Mouse (Mus musculus) urinary bladder, postnatal 10 days (tissue): ENCODE measurements around the gene Sema4a.

ENCODE experiments used
- DNase-seq: peaks from one replicate; pipeline ENCODE4 v3.0.0; 2022; ENCODE audit warnings: low spot score

Gene Sema4a

DNA sequence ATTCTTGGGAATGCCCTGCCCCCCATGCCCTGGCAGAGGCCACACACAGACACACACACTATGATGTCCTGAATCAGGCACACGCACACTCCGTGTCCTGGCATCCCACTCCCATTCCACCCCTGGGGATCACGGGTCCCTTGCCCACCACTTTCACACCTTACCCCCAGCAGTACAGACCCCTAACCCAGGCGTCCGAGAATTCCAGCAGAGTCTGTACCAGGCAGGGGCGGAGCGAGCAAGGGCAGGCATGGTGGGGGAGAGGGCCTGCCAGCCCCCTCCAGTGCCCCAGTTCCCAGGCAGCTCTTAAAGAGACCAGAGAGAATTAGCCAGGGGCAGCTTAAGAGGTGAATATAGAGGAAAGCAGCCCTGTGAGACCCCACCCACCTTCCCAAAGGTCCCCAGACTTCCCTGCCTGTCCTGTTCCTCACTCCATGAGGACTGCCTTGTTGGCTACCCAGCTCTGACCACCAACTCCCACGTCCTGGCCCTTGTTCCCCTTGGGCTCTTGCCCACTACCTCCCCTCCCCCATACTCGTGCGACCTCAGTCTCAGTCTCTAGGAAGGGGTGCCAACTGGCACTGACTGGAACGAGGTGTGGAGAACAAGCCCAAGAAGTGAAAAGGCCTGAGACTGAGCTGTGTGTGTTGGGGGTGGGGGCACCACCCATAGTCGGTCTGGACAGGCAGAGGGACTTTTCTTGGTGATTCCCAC lies at the start of gene Sema4a:
Gene Sema4a, minus strand, starts transcription at position 200 of the 714 bp plus-strand sequence.
- no peak for DNase-seq

DNA sequence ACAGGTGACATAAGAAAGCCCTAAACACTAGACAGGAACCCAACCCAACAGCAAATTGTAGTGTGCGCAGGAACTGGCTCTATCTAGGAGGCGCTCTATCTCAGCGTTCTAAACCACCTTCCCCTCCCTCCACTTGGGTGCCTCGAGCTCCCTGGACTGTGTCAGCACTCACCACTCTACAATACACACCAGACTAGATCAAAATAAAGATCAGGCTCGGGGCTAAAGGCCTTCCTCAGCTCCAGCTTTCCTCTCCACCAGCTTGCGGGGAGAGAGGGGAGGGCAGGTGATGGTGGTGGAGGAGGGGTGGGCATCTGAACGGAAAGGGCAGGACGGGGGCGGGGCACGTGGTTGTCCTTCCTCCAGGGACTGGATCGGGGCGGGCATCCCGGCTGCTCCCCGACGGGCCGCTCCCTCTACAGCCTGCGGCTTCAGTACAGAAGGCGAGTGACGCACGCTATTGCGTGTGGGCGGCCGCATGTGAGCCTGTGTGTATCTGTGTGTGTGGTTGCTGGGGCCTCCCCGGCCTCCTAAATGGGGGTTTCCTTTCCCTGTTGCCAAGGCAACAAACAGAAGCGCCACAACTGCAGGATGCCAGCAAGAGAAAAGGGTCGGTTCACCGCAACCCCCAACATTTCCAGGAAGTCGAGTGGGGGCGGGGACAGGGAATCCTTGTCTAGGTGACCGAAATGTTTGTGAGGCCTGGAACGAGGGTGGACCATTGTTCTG lies 48.9 kb upstream of the Sema4a start, which contains the start of gene Lmna:
Gene Lmna, minus strand, starts transcription at position 265 of the 729 bp plus-strand sequence.
- peak; percentile 86 for DNase-seq

DNA sequence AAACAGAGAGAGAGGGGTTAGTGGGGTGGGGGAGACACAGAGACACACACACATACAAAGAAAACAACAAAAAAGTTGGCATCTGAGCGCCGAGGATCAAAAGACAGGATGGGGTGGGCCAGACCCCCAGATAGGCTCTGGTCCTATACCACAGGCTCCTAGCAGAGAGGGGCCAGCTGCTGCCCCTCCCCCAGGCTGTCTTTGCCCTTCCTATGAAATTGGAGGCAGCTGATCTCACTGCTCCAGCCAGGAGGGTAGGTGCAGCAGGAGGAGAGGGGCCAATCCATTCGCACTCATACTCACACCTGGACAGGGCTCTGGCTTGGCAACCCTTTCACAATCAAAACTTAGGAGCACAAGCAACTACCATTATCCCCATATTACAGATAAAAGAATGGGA lies 48.3 kb upstream of the Sema4a start:
- no peak for DNase-seq

DNA sequence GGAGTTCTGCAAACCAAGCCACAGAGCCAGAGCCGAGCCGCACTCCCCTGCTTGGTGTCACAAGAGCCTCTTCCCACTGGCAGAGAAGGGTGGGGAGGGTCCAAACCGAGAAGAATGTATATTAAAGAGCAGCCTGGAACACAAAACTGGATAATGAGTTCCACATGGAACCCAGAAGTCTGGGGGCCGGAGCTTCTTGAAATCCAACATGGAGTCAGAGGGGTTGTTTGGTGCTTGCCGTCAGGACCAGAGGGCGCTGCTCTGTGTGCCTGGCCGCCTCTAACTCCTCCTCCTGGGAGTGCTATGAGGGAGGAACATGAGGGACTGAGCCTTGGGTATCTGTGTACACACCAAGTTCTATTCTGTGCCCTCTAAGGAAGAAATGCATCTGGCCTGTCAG lies 44.8 kb upstream of the Sema4a start:
- DNase-seq = no peak

DNA sequence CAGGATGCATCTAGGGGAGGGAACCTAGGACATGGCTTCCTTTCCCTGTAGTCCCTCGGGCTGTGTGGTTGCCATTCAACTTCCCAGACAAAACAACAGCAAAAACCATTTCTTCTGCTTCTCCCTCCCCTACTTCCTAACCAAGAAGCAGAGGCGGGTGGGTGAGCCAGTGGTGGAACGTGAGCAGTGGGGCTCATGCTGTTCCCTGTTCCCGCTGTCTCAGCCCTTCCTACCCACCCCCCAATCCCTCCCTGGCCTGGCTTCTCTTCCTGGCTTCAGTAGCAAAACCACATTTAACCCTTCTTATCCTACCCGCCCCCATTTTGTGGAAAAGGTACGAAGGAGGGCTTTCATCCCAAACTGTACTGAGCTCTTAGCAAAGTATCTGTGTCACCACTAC lies 44.1 kb upstream of the Sema4a start:
- no peak for DNase-seq

DNA sequence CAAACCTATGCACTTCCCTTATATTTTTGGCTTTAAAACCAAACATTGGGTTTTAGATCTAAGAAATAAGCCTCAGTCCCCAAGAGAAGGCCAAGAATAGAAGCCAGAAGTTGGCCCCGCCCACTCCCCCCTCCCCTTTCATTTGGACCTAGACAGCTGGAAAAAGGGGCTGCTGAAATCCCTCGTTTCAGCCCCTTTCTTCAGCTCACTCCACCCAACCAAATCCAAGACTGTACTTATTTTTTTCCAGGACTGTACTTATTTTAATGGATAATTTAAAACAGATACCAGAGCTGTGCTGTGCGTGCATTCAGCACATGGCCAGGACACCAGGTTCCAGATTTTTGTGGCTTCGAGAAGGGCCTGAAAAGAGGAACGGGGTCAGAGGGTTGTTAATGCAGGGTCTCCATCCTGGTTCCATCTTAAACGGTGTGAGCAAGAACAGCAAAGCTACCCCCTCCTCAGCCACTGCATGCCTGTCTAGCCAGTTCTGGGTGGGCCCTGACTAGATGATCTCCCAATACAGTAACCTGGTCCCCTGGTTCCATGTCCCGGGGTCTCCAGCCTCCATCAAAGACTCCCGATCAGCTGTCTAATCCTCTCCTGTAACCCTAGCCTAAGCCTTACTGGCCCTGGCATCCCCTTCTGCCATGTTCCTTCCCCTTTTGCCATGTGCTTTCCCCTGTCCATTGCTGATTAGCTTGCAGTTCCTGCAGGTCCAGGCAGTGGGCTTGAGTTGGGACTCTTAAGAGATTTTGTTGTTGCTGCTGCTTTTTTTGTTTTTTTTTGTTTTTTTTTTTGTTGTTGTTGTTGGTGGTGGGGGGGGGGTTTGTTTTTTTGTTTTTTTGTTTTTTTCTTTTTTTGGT lies 43.1 kb upstream of the Sema4a start:
- DNase-seq = no peak

DNA sequence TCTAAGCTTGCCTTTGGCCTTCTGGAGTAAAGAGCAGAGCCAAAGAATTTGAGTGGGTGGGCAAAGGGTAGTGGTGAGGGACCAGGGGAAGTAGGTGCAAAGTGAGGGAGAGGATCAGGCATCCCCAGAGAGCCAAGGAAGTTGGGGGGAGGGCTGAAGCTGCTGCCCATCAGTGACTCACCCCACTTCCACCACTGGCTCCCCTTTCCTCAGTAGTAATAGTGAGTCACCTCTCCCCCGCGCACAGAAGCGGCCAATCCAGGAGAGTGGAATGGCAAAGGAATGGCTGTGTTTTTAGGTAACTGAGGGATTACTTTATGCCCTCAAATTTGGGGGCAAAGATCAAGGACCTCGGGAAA lies 42.5 kb upstream of the Sema4a start:
- no peak for DNase-seq

DNA sequence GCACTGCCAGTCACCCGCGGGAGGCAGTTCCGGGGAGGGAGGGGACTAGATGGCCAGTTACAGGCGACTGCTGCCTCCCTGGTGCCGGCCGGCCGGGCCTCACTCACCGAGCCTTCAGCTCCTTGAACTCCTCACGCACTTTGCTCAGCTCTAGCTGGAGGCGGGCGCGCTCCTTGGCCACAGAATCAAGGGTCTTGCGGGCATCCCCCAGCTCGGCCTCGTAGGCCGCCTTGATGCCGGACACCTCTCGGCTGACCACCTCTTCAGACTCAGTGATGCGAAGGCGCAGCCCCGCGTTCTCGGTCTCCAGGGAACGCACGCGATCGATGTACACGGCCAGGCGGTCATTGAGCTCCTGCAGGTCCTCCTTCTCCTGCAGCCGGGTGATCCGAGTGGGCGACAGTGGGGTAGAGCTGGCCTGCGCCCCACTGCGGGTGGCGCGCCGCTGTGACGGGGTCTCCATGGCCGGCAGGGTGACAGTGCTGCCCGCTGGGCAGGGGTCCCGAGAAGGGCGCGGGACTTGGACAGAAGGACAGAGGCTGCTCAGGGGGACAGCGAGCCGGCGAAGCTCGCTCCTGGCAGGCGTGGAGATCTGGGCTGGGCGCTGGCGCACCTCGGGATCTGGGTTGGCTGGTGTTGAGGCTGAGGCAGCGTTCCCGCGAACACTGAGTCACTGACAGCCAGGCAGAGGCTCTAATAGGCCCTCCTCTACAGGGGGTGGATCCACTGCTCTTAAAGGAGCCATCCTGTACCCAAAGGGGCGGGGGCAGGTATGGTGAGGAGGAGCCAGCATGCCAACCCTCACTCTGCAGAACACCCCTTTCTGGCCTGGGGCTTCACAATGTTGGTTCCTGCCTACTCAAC lies 41.9 kb upstream of the Sema4a start:
- DNase-seq = peak; percentile 69

DNA sequence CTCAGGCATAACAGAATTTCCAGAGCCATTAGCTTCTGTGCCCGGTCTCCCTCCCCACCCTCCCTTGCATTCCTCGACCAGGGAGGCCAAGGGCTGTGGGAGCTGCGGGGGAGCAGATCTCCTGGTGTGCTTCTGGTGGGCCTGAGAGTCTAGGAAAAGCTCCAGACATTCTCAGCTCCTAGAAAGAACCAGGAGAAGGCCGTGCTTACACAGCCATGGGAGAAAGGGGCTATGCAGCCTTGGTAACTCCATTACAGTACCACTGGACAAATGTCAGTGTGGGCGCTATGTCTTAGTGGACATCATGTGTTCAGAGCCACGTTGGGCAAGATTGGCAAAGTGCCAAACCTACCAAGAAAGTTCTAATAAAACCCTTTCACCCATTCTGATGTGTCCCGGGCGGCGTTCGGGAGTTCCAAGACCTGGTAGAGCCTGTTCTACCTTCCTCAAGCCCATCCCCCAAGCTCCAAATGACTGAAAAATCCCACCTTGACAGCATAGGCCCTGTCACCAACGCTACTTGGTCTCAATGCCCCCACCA lies 41.1 kb upstream of the Sema4a start:
- DNase-seq = no peak

DNA sequence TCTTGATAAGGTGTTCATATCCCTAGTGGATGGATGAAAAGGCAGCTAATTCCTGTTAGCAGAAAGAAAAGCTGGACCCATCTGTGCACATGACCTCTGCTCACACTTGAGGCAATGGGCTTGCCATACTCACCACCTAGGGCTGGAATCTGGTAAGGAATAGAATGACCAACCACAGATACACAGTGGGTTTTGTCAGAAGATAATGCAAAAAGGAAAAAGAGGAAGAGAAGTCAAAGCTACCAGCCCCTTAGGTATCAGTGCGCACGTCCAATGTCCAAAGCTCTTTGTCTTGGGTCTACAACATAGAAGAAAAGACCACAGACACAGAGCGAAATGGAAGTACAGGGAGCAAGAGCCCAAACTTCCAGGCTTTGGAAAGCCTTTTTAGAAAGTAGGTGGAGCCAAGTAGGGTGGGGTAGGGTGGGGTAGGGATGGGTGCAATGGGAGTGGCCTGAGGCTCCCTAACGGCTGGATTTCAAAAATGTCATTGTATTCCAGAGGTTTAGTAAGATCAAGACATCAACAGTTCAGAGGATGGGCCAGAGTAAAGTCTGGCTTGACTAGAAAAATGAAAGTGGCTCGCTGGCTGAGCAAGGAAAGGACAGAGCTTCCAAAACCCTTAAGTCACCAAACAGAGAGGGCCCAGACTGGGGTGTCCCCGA lies 40.5 kb upstream of the Sema4a start:
- no peak for DNase-seq

DNA sequence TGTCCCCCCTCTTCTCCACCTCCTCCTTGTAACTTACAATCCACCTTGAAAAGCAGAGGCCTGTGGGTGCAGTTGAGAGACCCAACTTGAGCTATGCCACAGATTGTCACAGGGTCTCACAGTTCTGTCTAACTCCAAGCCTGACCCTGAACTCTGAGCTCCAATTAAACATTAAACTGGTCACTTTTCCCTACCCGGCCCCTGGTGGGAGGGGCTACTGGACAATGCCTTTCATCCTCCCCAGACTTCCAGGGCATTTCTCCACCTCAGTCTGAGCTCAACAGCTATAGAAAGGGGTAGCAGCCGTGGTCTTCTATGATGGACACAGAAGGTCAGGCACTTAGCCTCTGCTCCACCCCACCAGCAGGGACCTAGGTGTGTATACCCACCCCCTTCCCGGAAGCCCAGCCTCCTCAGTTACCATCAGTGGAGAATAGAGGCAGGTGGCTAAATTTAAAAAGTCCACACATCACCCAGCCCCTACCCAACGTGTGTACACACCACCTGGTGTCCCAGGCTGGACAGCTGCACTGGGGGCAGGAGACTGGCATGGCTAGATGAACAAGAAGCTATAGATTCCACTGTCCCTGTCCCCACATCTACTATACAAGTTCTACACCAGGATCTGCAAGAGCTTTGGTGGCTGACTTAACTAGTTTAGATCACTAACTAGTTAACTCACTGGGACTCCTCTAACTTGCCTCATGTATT lies 39.8 kb upstream of the Sema4a start:
- no peak for DNase-seq

DNA sequence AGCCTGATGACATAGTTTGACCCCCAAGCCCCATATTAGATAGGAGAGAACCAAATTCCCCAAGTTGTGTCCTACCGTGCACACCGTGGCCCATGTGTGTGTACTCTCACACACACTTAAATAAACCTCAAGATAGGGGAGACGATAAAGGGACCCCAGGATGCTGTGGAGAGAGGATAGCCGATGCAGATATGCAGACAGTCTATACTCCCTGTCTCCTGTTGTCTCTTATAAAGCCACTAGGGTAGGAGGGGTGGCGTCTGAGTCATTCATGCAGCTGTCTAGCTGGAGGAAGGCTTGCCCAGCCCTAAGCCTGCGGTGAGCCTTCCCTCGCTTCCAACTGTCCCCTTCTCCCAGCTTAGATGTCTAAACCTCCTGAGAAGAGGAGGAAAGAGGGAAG lies 39.1 kb upstream of the Sema4a start:
- DNase-seq = no peak

DNA sequence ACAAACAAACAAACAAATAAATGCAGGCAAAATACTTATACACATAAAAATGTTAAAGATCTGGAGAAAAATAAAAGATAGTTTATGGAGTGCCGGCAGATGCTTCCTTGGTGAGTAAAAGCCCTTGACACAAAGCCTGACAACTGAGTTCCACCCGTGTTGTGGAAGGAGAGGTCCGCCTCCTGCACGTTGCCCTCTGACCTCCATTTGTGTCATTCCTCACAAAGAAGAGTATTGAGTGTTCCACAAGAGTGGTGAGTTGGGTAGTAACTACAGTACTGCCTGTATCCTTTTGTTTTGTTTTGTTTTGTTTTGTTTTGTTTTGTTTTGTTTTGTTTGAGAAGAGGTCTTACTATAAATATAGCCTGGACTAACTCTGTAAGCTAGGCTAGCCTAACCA lies 38.6 kb upstream of the Sema4a start:
- DNase-seq = no peak

DNA sequence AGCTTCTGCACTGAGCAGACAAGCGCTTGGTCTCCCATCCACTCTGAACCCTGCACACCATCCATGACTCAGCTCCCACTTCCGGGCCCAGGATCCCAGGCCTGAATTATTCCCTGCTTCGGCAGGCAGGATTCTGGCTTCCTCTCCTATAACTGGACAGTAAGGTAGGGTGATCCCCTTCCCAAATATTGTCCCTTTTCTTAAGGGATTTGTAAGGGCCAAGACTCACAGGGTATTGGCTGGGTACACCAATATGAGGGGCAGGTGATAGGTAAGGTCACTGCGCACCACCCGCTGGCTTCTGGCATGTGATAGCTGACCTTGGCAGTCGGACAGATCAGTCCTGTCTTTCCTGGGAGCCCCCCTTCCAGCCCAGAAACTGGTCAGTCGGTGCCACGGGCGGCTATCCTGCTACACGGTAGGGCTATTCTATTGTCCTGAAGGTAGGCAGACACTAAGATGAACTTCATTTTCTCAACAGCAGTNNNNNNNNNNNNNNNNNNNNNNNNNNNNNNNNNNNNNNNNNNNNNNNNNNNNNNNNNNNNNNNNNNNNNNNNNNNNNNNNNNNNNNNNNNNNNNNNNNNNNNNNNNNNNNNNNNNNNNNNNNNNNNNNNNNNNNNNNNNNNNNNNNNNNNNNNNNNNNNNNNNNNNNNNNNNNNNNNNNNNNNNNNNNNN lies 34.9 kb upstream of the Sema4a start:
- no peak for DNase-seq

DNA sequence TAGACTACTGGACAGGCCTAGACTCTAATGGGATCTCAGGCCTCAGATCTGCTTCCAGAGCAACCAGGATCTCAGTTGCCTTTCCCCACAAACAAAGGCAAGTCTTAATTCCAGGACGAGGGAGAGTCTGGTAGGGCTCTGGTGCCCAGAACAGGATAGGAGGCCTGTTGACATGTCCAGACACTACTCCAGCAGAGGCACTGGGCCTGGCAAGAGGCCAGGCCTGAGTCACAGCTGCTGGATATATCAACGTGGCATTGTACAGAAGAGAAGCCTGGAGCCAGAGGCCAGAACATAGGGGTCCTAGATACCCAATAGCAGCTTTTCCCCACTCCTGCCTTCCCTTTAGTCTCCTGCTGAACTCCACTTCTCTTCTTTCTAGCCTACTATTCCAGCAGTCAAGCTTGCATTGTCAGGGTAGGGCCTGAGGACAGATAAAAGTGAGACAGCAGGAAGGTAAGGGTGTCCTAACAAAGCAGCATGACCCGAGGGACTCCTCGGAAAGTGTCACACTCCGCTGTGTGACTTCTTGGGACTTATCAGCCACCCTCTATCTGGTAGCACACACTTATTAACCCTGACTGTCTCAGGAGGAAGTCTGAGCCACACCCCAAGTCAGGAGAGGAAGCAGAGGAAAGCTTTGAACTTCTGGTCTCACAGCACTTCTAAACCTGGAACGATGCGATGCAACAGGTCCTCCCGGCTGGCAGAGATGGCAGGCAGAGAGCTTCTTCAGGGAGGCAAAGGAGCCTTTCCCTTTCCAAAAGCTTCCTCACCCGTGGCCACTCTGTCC lies 34.0 kb upstream of the Sema4a start:
- DNase-seq = no peak

DNA sequence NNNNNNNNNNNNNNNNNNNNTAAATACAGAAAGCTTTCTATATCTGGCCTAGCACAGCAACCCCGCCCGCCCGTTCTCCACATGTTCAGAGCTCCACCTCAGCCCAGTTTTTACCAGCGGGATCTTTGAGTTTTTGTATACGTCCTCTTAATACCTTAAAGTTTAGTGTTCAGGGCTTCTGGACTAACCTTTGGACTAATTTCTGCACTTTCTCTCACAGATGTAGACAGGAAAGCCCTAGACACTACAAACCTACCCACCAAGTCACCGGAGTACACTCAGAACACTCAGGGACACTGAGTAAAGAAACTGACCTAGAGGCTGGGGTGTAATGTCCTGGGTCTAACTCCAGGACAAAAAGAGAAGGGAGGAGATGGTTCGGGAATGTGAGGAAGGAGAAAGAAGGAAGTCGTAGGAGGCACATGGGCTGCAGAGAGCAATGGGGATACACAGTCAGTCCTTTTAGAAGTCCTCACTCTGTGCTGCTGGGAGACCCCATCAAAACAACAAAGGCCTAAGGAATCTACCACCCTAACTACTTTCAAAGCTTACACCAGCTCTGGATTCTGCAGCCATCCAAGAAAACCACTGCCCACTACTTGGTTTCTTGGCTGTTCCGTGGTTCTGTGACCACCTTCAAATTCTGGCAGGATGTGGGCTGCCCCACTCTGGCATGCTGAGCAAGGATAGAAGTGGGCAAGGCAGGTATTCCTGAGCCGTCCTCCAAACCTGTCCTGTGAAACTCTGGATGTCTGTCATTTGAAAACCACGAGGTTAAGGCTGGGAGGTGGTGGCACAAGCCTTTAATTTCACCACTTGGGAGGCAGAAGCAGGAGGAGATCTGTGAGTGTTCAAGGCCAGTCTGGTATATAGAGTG lies 33.0 kb upstream of the Sema4a start:
- no peak for DNase-seq

DNA sequence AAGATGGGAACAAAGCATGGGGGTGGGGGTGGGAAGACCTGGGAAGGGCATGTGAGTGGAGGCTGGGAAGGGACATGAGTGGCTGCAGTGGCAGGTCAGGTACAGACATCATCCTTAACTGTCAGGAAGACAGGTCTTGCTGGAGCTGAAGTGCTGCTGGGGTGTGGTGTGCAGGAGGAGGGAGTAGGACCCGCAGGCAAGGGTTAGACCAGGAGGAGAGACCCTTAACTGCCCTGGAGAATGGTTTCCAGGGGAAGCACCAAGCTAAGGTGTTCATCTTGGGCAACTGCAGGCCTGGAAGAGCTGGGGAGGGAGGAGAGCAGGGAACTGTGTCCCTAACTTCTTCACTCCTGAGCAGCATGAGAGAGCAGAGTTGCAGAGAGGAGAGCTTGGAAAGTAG lies 26.4 kb upstream of the Sema4a start:
- no peak for DNase-seq

DNA sequence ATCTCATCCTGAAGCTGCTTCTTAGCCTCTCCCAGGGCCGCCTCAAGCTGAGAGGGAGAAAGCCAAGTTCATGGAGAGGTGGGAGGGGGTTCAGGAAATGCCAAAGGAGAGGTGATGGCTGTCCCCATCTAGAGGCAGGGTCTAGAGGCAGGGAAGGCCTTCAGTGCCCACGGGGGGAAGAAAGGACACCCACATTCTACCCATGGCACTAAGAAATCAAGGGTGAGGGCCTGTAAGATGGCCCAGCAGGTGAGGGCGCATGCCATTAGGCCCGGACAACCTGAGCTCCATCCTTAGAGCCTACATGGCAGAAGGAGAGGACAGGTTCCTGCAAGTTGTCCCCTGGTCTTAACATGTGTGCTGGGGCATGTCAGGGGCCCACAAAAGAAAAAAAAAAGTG lies 25.9 kb upstream of the Sema4a start:
- DNase-seq = no peak
